Mouse (Mus musculus): ENCODE measurements at regions not wholly inside any gene's neighbourhood (a gene's known extent, or its start where the extent isn't known, plus 50 kb on each side); places are given as distances from the start of the nearest gene placed in this dataset.

GRCm38 (mm10) chr13:28759026-28759425 is 194.5 kb downstream of the Sox4 start:
- dilution Hi-C loops (cut with MboI; ENCODE audit: extremely low pct_ligation_motif_present, extremely low pct_unique_long_range_greater_than_20kb, low sequenced_read_pairs) (no loop called here), in situ Hi-C loops (cut with MboI; ENCODE audit: low pct_ligation_motif_present, low pct_unique_long_range_greater_than_20kb, low sequenced_read_pairs) (no loop called here)
- no peaks in the 10 kb centered on the region for H3K36me3 ChIP-seq (replicated peaks in 1 of 2; ENCODE audit: control insufficient read depth in 1 of 2, insufficient read depth in 1 of 2, low read length in 1 of 2)
- TF ChIP-seq CTCF (conservative IDR thresholded peaks at IDR 0.05 in 1 of 2, IDR thresholded peaks at IDR 0.05 in 1 of 2; ENCODE audit: low read depth in 2 of 2, low read length in 2 of 2): no peak
- no peak for TF ChIP-seq BHLHE40 (IDR thresholded peaks at IDR 0.05; ENCODE audit: low read depth, low read length)
- no peak for TF ChIP-seq ZNF384 (IDR thresholded peaks at IDR 0.05; ENCODE audit: low read depth, low read length)
- TF ChIP-seq POLR2AphosphoS2 (IDR thresholded peaks at IDR 0.05; ENCODE audit: low read depth, low read length): no peak
- TF ChIP-seq MAX (IDR thresholded peaks at IDR 0.05; ENCODE audit: low read length): no peak
- no peaks in the 10 kb centered on the region for H3K9me3 ChIP-seq (replicated peaks; ENCODE audit: low read length)
- no peak for DNase-seq (ENCODE audit: extremely low read depth)
- peaks cover 4 to 22% of the 10 kb centered on the region in 2 experiments for H3K4me1 ChIP-seq (ENCODE audit: control insufficient read depth in 1 of 2, insufficient read depth in 2 of 2)
- no peak overlapping the region for H3K4me3 ChIP-seq (replicated peaks in 1 of 3; ENCODE audit: low read depth in 2 of 3, low read length in 2 of 3, poor library complexity in 1 of 3)
- H3K79me2 ChIP-seq (replicated peaks; ENCODE audit: control insufficient read depth, extremely low read depth, insufficient read depth, poor library complexity, severe bottlenecking): no peaks in the 10 kb centered on the region
- H3K27ac ChIP-seq (ENCODE audit: insufficient read depth, low read depth): no peak overlapping the region
- no peak overlapping the region for H3K4me2 ChIP-seq (ENCODE audit: insufficient read depth, low read depth, poor library complexity, severe bottlenecking)
- H3K27me3 ChIP-seq (replicated peaks): no peaks in the 10 kb centered on the region
- H3K9ac ChIP-seq (ENCODE audit: insufficient read depth, low read depth): no peak overlapping the region

- no peaks in the 10 kb centered on the region for H3K36me3 ChIP-seq (replicated peaks in 1 of 2; ENCODE audit: control insufficient read depth in 1 of 2, insufficient read depth in 1 of 2, low read length in 1 of 2)
- H3K27ac ChIP-seq (ENCODE audit: insufficient read depth, low read depth): no peak overlapping the region
- dilution Hi-C loops (cut with MboI; ENCODE audit: extremely low pct_ligation_motif_present, extremely low pct_unique_long_range_greater_than_20kb, low sequenced_read_pairs): no loop called here
- no peaks in the 10 kb centered on the region for H3K79me2 ChIP-seq (replicated peaks; ENCODE audit: control insufficient read depth, extremely low read depth, insufficient read depth, poor library complexity, severe bottlenecking)
- in situ Hi-C loops (cut with MboI; ENCODE audit: low pct_ligation_motif_present, low pct_unique_long_range_greater_than_20kb, low sequenced_read_pairs): no loop called here
- peaks cover 7 to 22% of the 10 kb centered on the region in 2 experiments for H3K4me1 ChIP-seq (ENCODE audit: control insufficient read depth in 1 of 2, insufficient read depth in 2 of 2)
- no peak overlapping the region for H3K9ac ChIP-seq (ENCODE audit: insufficient read depth, low read depth)
- H3K4me2 ChIP-seq (ENCODE audit: insufficient read depth, low read depth, poor library complexity, severe bottlenecking): peak overlapping the region; percentile 34; the same call in 1 of the 2 replicates
- H3K9me3 ChIP-seq (replicated peaks; ENCODE audit: low read length): no peaks in the 10 kb centered on the region
- peak; percentile 43 for DNase-seq (ENCODE audit: extremely low read depth)
- H3K4me3 ChIP-seq (replicated peaks in 1 of 3; ENCODE audit: low read depth in 2 of 3, low read length in 2 of 3, poor library complexity in 1 of 3): peak overlapping the region in 1 of 3 experiments; percentile 25
- H3K27me3 ChIP-seq (replicated peaks): no peaks in the 10 kb centered on the region
- no peak for TF ChIP-seq POLR2AphosphoS2 (IDR thresholded peaks at IDR 0.05; ENCODE audit: low read depth, low read length)
- TF ChIP-seq SMC3 (IDR thresholded peaks at IDR 0.05; ENCODE audit: low read depth, low read length): no peak
- no peak for TF ChIP-seq USF2 (conservative IDR thresholded peaks at IDR 0.05; ENCODE audit: low read depth, low read length)
- no peak for TF ChIP-seq ETS1 (conservative IDR thresholded peaks at IDR 0.05; ENCODE audit: low read depth, low read length)
- no peak for TF ChIP-seq EP300 (IDR thresholded peaks at IDR 0.05; ENCODE audit: low read length)
- no peak for TF ChIP-seq BHLHE40 (IDR thresholded peaks at IDR 0.05; ENCODE audit: low read depth, low read length)
- no peak for TF ChIP-seq ZC3H11A (IDR thresholded peaks at IDR 0.05; ENCODE audit: low read depth, low read length)
- no peak for TF ChIP-seq MEF2A (IDR thresholded peaks at IDR 0.05; ENCODE audit: borderline replicate concordance, low read depth, low read length)
- TF ChIP-seq MAZ (IDR thresholded peaks at IDR 0.05; ENCODE audit: low read depth, low read length): no peak
- no peak for TF ChIP-seq RAD21 (IDR thresholded peaks at IDR 0.05; ENCODE audit: low read depth, low read length)
- no peak for TF ChIP-seq MAFK (IDR thresholded peaks at IDR 0.05; ENCODE audit: insufficient replicate concordance, low read length)
- no peak for TF ChIP-seq ZNF384 (IDR thresholded peaks at IDR 0.05; ENCODE audit: low read depth, low read length)
- TF ChIP-seq ZMIZ1 (IDR thresholded peaks at IDR 0.05; ENCODE audit: low read depth, low read length): no peak
- TF ChIP-seq E2F4 (IDR thresholded peaks at IDR 0.05; ENCODE audit: insufficient replicate concordance, low read depth, low read length): no peak
- TF ChIP-seq IRF4 (IDR thresholded peaks at IDR 0.05; ENCODE audit: low read depth, low read length): no peak
- TF ChIP-seq HCFC1 (IDR thresholded peaks at IDR 0.05; ENCODE audit: low read depth, low read length): no peak
- TF ChIP-seq JUND (conservative IDR thresholded peaks at IDR 0.05; ENCODE audit: low read depth, low read length): no peak
- TF ChIP-seq USF1 (IDR thresholded peaks at IDR 0.05; ENCODE audit: low read depth, low read length): no peak
- TF ChIP-seq GABPA (IDR thresholded peaks at IDR 0.05; ENCODE audit: insufficient replicate concordance, low read depth, low read length): no peak
- no peak for TF ChIP-seq ZKSCAN1 (IDR thresholded peaks at IDR 0.05; ENCODE audit: borderline replicate concordance, low read depth, low read length)
Measured at GRCm38 (mm10) chr13:28757846-28758522, 195.5 kb downstream of the Sox4 start.

All from CH12.LX (cell line).